Mouse (Mus musculus) CH12.LX (cell line): Measurements from ENCODE around the gene Utp20. TPM values are rescaled to one million over a fixed set of nuclear protein-coding genes. Genes with fewer than 3 reads are reported as not detected.
"Not testable (repeated sequence)": the region's sequence is repeated elsewhere in the genome, so short reads cannot be mapped to it uniquely, and the experiment has no call there.

ENCODE experiments used
- DNase-seq: peaks from one replicate; pipeline ENCODE4 v3.0.0-alpha.2; 2013; ENCODE audit errors: extremely low read depth
- H3K27ac ChIP-seq: 2 replicates; pipeline ENCODE4 v1.5.1; 2012; ENCODE audit warnings: low read depth, mild to moderate bottlenecking, control low read depth, moderate library complexity; ENCODE audit not compliant: insufficient read depth
- H3K27me3 ChIP-seq: replicated peaks from 2 replicates; pipeline ENCODE3; 2012; ENCODE audit warnings: inconsistent platforms
- H3K36me3 ChIP-seq, 2 experiments: replicated peaks in 1 of 2; 2 replicates each; pipeline versions ENCODE3 to v1.6.1; 2012; ENCODE audit warnings: inconsistent platforms in 1 of 2, low read length in 1 of 2, mild to moderate bottlenecking in 1 of 2, mixed read lengths in 1 of 2, moderate library complexity in 1 of 2; ENCODE audit not compliant: control insufficient read depth in 1 of 2, insufficient read depth in 1 of 2
- H3K4me1 ChIP-seq, 2 experiments: 2 replicates each; pipeline ENCODE4 v1.6.1; 2012; ENCODE audit warnings: inconsistent platforms in 1 of 2, moderate library complexity in 1 of 2; ENCODE audit not compliant: insufficient read depth in 2 of 2, control insufficient read depth in 1 of 2
- H3K4me2 ChIP-seq: 2 replicates; pipeline ENCODE4 v1.6.1; 2012; ENCODE audit warnings: low read depth, mild to moderate bottlenecking, control low read depth; ENCODE audit not compliant: poor library complexity, insufficient read depth, severe bottlenecking
- H3K4me3 ChIP-seq, 3 experiments: fragments of 150-350 bp in 1 of 3; sonication (generic) in 1 of 3; replicated peaks in 1 of 3; 2 replicates each; pipeline versions ENCODE3 to v1.5.1; 2011 to 2012; ENCODE audit warnings: low read depth in 2 of 3, low read length in 2 of 3, mild to moderate bottlenecking in 2 of 3, moderate library complexity in 2 of 3, control low read depth in 1 of 3, improper control_type of control experiment in 1 of 3, inconsistent platforms in 1 of 3, mixed read lengths in 1 of 3; ENCODE audit not compliant: poor library complexity in 1 of 3
- H3K79me2 ChIP-seq: replicated peaks from 2 replicates; pipeline ENCODE4 v1.6.1; 2012; ENCODE audit warnings: mild to moderate bottlenecking, moderate library complexity; ENCODE audit not compliant: control insufficient read depth, poor library complexity, insufficient read depth, severe bottlenecking; ENCODE audit errors: extremely low read depth
- H3K9ac ChIP-seq: 2 replicates; pipeline ENCODE4 v1.6.1; 2012; ENCODE audit warnings: low read depth, mild to moderate bottlenecking, control low read depth, moderate library complexity; ENCODE audit not compliant: insufficient read depth
- H3K9me3 ChIP-seq: replicated peaks from 2 replicates; pipeline ENCODE3; 2012; ENCODE audit warnings: low read length, inconsistent platforms, mixed read lengths
- CHD2 ChIP-seq: IDR thresholded peaks from 2 replicates; pipeline ENCODE4 v1.6.1; 2011; ENCODE audit warnings: low read length, improper control_type of control experiment
- CTCF ChIP-seq, 2 experiments: IDR thresholded peaks in 1 of 2; conservative IDR thresholded peaks in 1 of 2; 2 replicates each; pipeline ENCODE4 v1.5.1; 2011 to 2012; ENCODE audit warnings: low read depth in 2 of 2, low read length in 2 of 2, improper control_type of control experiment in 1 of 2, inconsistent platforms in 1 of 2, mild to moderate bottlenecking in 1 of 2, moderate library complexity in 1 of 2
- E2F4 ChIP-seq: IDR thresholded peaks from 2 replicates; pipeline ENCODE4 v1.6.1; 2011; ENCODE audit warnings: low read depth, low read length, improper control_type of control experiment; ENCODE audit not compliant: insufficient replicate concordance
- HCFC1 ChIP-seq: IDR thresholded peaks from 2 replicates; pipeline ENCODE4 v1.6.1; 2012; ENCODE audit warnings: low read depth, mild to moderate bottlenecking, inconsistent platforms, low read length, improper control_type of control experiment
- IRF4 ChIP-seq: IDR thresholded peaks from 2 replicates; pipeline ENCODE4 v1.6.1; 2014; ENCODE audit warnings: low read depth, mild to moderate bottlenecking, inconsistent platforms, low read length, improper control_type of control experiment
- JUN ChIP-seq: IDR thresholded peaks from 2 replicates; pipeline ENCODE4 v1.6.1; 2011; ENCODE audit warnings: low read depth, mild to moderate bottlenecking, low read length, improper control_type of control experiment, moderate library complexity; ENCODE audit not compliant: insufficient read depth
- JUND ChIP-seq: conservative IDR thresholded peaks from 2 replicates; pipeline ENCODE4 v1.6.1; 2011; ENCODE audit warnings: low read depth, low read length, improper control_type of control experiment
- KAT2A ChIP-seq: IDR thresholded peaks from 2 replicates; pipeline ENCODE4 v1.6.1; 2012; ENCODE audit warnings: low read length, improper control_type of control experiment, inconsistent platforms; ENCODE audit not compliant: insufficient replicate concordance
- MYC ChIP-seq: IDR thresholded peaks from 2 replicates; pipeline ENCODE4 v1.6.1; 2011; ENCODE audit warnings: low read depth, mild to moderate bottlenecking, improper control_type of control experiment, low read length
- NELFE ChIP-seq: IDR thresholded peaks from 2 replicates; pipeline ENCODE4 v1.6.1; 2011; ENCODE audit warnings: low read depth, low read length, improper control_type of control experiment
- NRF1 ChIP-seq: IDR thresholded peaks from 2 replicates; pipeline ENCODE4 v1.6.1; 2014; ENCODE audit warnings: low read depth, mild to moderate bottlenecking, inconsistent platforms, low read length, improper control_type of control experiment, moderate library complexity
- RAD21 ChIP-seq: IDR thresholded peaks from 2 replicates; pipeline ENCODE4 v1.6.1; 2011; ENCODE audit warnings: low read depth, mild to moderate bottlenecking, low read length, improper control_type of control experiment, moderate library complexity
- TBP ChIP-seq: conservative IDR thresholded peaks from 2 replicates; pipeline ENCODE4 v1.6.1; 2011; ENCODE audit warnings: low read depth, low read length, improper control_type of control experiment
- TCF12 ChIP-seq: IDR thresholded peaks from 2 replicates; pipeline ENCODE4 v1.6.1; 2014; ENCODE audit warnings: low read depth, mild to moderate bottlenecking, inconsistent platforms, low read length, improper control_type of control experiment
- UBTF ChIP-seq: IDR thresholded peaks from 2 replicates; pipeline ENCODE4 v1.6.1; 2012; ENCODE audit warnings: low read depth, mild to moderate bottlenecking, inconsistent platforms, low read length, improper control_type of control experiment, moderate library complexity
- USF1 ChIP-seq: IDR thresholded peaks from 2 replicates; pipeline ENCODE4 v1.6.1; 2014; ENCODE audit warnings: low read depth, mild to moderate bottlenecking, inconsistent platforms, low read length, improper control_type of control experiment
- USF2 ChIP-seq: conservative IDR thresholded peaks from 2 replicates; pipeline ENCODE4 v1.6.1; 2011; ENCODE audit warnings: low read depth, low read length, improper control_type of control experiment
- ZC3H11A ChIP-seq: IDR thresholded peaks from 2 replicates; pipeline ENCODE4 v1.6.1; 2012; ENCODE audit warnings: low read depth, mild to moderate bottlenecking, inconsistent platforms, low read length, improper control_type of control experiment
- ZMIZ1 ChIP-seq: IDR thresholded peaks from 2 replicates; pipeline ENCODE4 v1.6.1; 2012; ENCODE audit warnings: low read depth, mild to moderate bottlenecking, inconsistent platforms, low read length, improper control_type of control experiment
- dilution Hi-C: fragments of 300-500 bp; cut with MboI; formaldehyde crosslinking; loops from 2 replicates; pipeline ENCODE4 v1.14.3; 2020; ENCODE audit warnings: low sequenced_read_pairs; ENCODE audit not compliant: extremely low pct_unique_long_range_greater_than_20kb, extremely low pct_ligation_motif_present
- in situ Hi-C: fragments of 300-500 bp; cut with MboI; formaldehyde crosslinking; loops from 3 replicates; pipeline ENCODE4 v1.14.3; 2019; ENCODE audit warnings: low sequenced_read_pairs, low pct_ligation_motif_present, low pct_unique_long_range_greater_than_20kb, mixed read lengths
- polyA plus RNA-seq: library from polyadenylated mRNA; unstranded; fragments of >175 nt; gene quantifications from 2 replicates; pipeline ENCODE4 v1.2.1, GENCODE M21; 2012; ENCODE audit warnings: low read depth; ENCODE audit not compliant: insufficient read length
- total RNA-seq, 2 experiments: library from RNA; depleted of rRNA; stranded (reverse); fragments of 300-350 nt in 1 of 2; fragments of >200 nt in 1 of 2; gene quantifications; 2 replicates each; pipeline ENCODE4 v1.2.3; 2012 to 2014

Utp20 gene
- total and polyA plus RNA-seq, 3 experiments = 40.1 to 70.4 (median 43.0) TPM

GRCm38 (mm10) chr10:88739818-88740217, 86.8 kb downstream of the Utp20 start:
- DNase-seq = no peak
- Histone ChIP-seq H3K27ac (no peak overlapping the region), H3K9ac (no peak overlapping the region), H3K36me3 (peaks cover 36 to 74% of the 10 kb centered on the region in 2 experiments), H3K4me3 (no peak overlapping the region), H3K27me3 (no peaks in the 10 kb centered on the region), H3K4me1 (no peaks in the 10 kb centered on the region)
- in situ Hi-C loops = no loop called here
- TF ChIP-seq HCFC1 = no peak
- no peak for TF ChIP-seq JUN
- no peak for TF ChIP-seq CTCF (conservative IDR thresholded peaks at IDR 0.05 in 1 of 2, IDR thresholded peaks at IDR 0.05 in 1 of 2; ENCODE audit: low read depth in 2 of 2, low read length in 2 of 2)
- no peak for TF ChIP-seq NELFE
- TF ChIP-seq RAD21 = no peak
- no peak for TF ChIP-seq ZC3H11A
- no peak for TF ChIP-seq NRF1
- TF ChIP-seq TBP = no peak
- TF ChIP-seq USF1 = no peak
- TF ChIP-seq, all 38 proteins: peak for 0
- dilution Hi-C loops = no loop called here
- no peaks in the 10 kb centered on the region for H3K79me2 ChIP-seq
- no peaks in the 10 kb centered on the region for H3K9me3 ChIP-seq
- no peak overlapping the region for H3K4me2 ChIP-seq

- H3K36me3 ChIP-seq = peaks cover 29 to 73% of the 10 kb centered on the region in 2 experiments
- DNase-seq, H3K27ac ChIP-seq, in situ Hi-C loops, H3K4me3 ChIP-seq, H3K9ac ChIP-seq, H3K79me2 ChIP-seq, H3K4me2 ChIP-seq, dilution Hi-C loops, H3K9me3 ChIP-seq, H3K27me3 ChIP-seq, H3K4me1 ChIP-seq: not testable (repeated sequence)
Observed at GRCm38 (mm10) chr10:88739074-88739473, 87.5 kb downstream of the Utp20 start.

GRCm38 (mm10) chr10:88732309-88732622, 94.3 kb downstream of the Utp20 start:
- H3K79me2 ChIP-seq = peaks cover 19% of the 10 kb centered on the region
- TF ChIP-seq CHD2 = no peak
- TF ChIP-seq HCFC1 = no peak
- TF ChIP-seq ZMIZ1 = no peak
- no peak for TF ChIP-seq E2F4
- TF ChIP-seq KAT2A = no peak
- TF ChIP-seq IRF4 = no peak
- TF ChIP-seq TCF12 = no peak
- no peak for TF ChIP-seq USF2
- no peak for TF ChIP-seq JUND
- TF ChIP-seq USF1 = no peak
- no peak for TF ChIP-seq JUN
- TF ChIP-seq MYC = no peak
- no peak for TF ChIP-seq UBTF
- TF ChIP-seq NRF1 = no peak

More at GRCm38 (mm10) chr10:88732309-88732622, 94.3 kb downstream of the Utp20 start:
- dilution Hi-C loops = no loop called here
- Histone ChIP-seq H3K9me3 (no peaks in the 10 kb centered on the region), H3K9ac (peak overlapping the region; percentile 87), H3K4me1 (peaks cover 2 to 16% of the 10 kb centered on the region in 2 experiments; a peak in 2 of 4 replicates), H3K4me3 (peak overlapping the region; percentile 72 to 90 (median 84)), H3K27ac (no peak overlapping the region), H3K27me3 (no peaks in the 10 kb centered on the region), H3K36me3 (peaks cover under 1 to 25% of the 10 kb centered on the region in 2 experiments), H3K4me2 (peak overlapping the region; percentile 92)
- in situ Hi-C loops = loop anchor here (5.0 kb wide), 1 partner anchor 350 kb away; no protein-coding TSS in a partner anchor
- no peak for DNase-seq
